Mouse (Mus musculus): ENCODE measurements around the gene Med13l.
"Not testable (repeated sequence)": the region's sequence is repeated elsewhere in the genome, so short reads cannot be mapped to it uniquely, and the experiment has no call there.

The Med13l gene

DNA sequence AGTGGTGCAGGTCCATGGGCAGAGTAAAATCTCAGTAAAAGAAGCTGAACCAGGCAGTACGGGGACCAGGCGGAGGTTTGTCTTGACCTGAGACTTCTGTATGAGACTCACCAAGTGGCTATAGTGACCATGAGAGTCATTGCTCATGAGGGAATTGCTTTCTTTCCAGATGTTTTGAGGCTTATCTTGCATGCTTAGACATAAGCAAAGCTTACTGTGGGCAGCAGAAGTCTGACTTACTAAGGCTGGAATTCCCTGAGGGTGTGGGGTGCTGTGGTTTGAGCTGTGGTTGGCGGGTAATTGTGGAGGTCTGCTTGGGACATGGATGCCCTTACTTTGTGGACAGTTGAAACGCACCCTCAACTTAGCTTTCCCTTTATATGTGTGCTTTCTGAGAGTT lies 67.7 kb downstream of the Med13l start:
- no peak for DNase-seq (ENCODE audit: low read depth, low spot score)

DNA sequence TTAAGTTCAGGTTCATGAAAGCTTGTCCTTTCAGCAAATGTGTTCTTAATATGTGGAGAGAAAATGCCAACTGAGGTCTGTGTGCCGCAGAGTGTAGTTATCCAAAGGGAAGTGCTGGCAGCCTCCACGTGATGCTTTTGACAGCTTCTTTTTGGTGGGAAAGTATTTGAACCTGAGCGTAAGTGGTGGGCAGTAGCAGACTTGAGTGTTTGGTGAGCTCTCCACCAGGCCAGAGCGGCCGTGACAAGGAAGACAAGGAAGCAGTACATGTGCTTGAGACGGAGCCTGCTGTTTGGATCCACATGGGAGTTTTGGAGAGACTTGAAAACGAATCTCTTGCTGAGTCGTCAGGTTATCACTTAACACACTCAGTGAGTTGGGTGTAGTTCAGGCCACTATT lies 71.9 kb downstream of the Med13l start:
- no peak for DNase-seq (ENCODE audit: low read depth, low spot score)

DNA sequence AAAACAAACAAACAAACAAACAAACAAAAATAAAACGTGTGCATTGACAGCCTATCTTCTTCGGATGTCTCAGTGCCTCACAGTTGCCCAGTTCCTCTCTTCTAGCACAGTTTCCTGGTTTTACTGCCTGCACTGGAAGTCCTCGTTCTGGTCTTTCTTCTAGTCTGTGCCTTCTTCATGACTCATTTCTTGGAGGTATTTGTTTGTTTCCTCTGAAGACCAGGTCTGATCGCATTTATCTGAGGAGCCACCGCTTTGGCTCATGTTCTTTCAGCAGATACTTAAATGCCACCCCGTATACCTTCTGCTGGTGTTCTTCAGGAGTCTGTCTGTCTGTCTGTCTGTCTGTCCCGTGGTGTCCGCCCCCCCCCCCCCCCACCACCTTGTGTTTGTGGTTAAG lies 72.6 kb downstream of the Med13l start:
- DNase-seq (ENCODE audit: low read depth, low spot score): no peak

DNA sequence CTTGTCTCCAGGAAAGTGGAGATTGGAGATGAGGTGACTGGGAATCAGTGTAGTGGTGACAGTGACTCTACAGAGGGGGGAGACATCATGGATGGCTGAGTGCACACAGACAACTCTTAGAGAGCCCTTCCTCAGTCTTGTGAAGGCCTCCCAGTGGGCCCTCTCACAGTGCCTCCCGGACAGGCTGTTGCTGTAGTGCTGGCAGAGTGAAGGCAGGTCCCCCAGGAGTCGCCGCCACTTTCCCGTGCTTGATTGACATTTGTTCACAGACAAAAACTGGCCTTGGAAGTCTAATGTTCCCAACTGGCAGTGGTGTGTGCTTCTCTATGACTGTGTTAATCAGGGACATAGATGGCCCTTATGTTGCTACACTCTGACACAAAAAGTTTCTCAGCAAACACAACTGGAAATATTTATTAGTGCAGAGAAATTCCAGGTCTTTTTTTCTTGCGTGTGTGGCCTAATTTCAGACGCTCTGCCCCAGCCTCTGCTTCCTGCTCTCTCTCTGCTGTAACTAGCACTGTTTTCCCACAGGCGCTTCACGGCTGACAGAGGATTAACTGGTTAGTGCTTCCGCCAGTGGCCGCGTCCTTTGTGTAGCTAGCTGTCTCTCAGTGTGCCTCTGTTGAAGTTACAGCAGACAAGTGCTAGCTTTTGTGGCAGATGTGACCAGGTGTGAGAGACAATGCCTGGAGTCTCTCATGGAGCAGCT lies 75.2 kb downstream of the Med13l start:
- no peak for DNase-seq (ENCODE audit: low read depth, low spot score)

DNA sequence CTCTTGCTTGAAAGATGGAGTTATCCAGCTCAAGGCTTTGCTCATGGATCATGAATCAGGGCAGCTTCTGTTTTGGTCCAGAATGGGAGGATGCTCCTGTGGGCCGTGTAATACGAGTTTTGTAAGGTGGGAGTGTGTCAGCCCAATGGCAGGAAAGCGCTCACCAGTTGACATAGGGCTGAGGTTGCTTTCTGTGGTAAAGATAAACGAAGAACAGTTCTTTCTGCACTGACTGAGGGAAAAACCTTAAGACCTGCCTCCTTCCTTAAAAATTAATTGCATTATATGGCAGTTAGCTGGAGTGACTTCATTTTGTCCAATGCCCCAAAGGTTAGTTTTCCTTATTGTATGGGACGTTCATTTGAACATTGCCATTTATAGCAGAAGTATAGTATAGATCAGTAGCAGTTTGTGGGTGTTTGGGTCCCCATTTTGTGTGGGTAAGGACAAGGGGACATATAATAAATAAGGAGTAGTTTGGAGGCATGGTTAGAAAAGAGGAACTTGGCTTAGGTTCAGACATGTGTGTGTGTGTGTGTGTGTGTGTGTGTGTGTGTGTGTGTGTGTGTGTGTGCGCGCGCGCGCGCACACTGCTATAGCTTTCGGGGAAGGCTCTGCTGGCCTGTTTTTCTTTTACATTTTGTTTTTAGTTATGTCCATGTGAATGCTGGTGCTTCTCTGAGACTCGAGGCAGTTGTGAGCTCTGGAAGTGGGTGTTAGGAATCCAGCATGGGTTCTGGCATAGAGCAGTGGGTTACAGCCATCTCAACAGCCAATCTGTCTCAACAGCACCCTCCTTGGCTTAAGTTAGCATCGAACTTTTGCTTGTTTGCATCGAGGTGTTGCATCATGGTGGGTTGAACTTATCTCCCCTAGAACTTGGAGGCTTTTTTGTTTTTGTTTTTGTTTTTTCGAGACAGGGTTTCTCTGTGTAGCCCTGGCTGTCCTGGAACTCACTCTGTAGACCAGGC lies 76.2 kb downstream of the Med13l start:
- DNase-seq (ENCODE audit: low read depth, low spot score): no peak

DNA sequence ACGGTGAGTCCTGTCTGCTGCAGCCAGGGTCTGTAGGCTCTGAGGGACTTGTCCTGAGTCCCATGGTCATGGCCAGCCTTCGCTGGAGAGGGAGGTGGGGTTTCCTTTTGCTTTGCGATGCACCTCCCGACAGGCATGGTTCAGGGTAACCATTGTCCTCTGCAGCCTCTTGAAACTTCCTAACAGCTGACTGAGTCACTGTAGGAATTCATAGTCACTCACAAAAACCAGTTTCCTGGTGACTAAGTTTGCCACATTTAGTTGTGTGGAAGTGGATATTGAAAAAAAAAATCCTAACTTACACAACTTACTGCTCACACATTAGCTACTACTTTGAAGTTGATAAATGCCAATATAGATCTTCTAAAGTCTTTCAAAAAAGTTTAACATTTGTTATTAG lies 77.5 kb downstream of the Med13l start:
- DNase-seq (ENCODE audit: low read depth, low spot score): no peak

DNA sequence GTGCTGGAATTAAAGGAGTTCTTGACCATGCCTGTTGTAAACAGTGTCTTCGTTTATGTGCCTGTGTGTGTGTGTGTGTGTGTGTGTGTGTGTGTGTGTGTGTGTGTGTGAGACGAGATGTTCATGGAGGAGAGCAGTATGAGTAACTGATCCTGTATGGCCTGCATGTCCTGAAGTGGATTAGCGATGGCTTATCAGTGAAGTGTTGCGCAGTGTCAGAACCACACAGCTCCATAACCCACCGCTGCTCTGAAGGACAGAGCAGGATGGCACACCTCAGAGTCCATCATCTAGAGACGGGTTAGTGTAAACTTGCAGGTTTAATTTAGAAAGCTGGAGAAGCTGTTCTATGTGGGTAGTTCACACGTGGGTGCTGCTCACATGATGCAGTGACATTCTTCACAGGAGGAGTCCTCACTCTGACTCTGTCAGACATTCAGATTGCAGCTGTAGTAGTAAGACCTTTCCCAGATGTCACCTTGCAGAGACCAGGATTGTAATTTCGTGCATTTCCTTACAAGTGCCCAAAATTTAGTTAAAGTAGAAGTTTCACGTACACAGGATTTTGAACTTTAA lies 78.1 kb downstream of the Med13l start:
- no peak for DNase-seq (ENCODE audit: low read depth, low spot score)

DNA sequence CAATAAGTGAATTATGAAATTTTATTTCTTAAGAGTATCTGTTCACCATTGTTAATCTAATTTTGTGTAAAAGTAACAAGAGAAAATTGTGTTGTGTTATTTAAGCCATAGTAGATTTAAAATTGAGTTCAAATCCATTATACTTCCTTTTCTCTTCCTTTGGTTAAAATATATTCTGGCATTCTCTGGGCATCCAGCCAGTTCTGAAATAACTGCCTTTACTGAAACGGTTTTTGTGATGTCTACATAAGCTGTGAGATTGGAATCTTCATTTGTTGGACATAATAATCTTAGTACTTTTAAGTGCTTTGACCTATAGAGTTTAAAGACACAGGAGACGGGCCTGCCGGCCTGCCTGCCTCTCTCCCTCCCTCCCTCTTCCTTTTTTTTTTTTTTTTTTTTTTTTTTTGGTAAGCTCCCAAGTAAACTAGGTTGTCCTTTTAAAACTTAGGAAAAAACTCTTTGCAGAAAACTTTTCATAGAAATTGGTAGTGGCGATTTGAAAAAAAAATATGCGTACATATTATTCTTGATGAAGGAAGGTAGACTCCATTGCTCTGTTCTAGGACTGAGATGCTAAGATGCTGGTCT lies 78.7 kb downstream of the Med13l start:
- no peak for DNase-seq (ENCODE audit: low read depth, low spot score)

DNA sequence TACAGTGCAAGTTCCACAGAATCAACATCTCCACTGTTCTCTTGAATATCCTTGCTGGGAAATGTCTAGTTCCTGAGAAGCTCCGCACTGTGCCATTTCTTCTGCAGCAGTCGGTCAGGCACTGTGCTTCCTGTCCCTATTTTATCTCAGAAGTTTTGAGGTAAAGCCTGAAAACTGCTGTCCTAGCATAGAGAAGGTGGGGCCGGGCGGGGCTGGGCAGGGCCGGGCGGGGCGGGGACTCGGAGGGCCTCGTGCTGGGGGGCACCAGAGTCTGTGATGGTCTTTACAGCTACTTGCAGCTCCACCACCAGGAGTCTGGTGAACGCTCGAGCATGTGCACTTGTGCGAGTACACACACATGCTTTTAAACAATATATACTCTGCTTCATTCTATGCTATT lies 83.6 kb downstream of the Med13l start:
- no peak for DNase-seq (ENCODE audit: low read depth, low spot score)

DNA sequence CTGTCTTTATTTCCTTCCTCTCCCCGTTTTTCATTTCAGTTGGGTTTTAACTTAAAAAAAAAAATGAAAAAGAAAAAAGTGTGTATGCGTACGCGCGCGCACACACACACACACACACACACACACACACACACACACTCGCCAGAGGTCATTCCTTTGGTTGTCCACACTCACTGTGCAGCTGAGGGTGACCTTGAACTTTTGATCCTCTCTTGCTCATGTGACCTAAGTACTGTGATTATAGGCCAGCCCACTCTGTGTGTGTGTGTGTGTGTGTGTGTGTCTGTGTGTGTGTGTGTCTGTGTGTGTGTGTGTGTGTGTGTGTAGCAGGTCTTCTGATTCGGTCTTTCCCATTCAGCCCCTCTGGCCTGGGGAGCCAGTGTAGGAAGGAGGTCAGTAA lies 84.0 kb downstream of the Med13l start:
- no peak for DNase-seq (ENCODE audit: low read depth, low spot score)

DNA sequence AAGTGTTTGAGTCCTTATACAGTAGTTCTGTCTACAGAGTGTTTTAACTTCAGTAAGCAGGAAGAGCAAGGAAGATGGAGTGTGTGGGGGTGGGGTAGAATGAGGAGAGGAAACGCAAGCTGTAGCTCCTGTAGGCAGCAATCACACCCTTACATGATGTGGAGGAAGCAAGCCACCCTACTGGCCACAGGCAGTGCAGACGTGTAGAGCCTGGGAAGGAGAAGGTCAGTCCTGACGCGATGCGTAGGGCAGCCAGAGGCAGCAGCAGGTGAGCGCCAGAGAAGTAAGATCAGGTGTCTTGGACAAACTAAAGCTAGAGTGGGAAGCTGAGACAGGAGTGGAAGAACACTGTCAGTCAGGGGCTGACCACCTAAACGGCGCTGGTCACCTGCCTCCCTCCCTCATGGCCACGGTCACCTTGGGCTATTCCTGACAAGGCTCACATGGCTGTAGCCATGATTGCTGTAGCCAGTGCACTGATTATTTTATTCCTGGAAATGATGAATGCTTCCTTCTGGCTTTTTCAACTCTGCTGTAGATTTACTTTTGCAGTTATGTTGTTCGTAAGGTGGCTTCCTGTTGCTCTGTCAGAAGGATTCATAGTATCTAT lies 84.8 kb downstream of the Med13l start:
- DNase-seq (ENCODE audit: low read depth, low spot score): no peak

DNA sequence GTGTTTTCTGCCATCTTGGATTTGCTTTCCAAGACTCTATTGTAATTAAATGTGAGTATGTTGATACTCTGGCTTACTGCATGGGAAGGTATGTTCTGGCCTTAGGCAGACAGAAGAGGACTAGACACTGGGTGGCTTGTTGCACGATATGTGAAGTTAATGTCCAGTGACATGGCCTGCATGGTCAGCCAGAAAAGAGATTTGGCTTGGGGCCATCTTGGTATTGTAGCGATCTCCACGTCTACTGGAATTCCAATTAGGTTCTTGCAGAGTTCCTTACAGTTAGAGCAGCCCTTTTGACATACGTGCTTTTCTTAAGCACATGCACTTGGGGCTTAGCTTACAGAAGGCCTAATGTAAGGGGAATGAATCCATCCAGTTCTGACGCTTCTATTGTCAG lies 86.4 kb downstream of the Med13l start:
- no peak for DNase-seq (ENCODE audit: low read depth, low spot score)

DNA sequence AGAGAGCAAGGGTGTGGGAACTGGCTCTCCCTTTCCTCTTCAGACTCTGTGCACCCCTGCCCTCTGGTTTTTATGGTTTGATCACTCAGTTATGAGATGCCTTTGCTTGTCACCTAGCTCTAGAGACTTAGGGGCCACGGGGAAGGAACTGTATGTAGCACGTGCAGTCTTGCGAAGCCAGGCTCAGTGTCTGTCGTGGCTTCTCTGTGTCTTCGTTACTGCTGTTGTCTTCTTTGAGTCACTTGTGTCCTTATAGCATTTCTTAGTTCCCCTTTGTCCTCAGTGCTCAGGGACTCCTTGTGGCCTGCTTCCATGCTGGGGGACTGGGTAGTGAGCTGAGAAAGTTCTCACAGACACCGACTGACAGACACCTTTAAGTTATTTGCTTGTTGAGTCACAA lies 86.9 kb downstream of the Med13l start:
- DNase-seq (ENCODE audit: low read depth, low spot score): no peak

DNA sequence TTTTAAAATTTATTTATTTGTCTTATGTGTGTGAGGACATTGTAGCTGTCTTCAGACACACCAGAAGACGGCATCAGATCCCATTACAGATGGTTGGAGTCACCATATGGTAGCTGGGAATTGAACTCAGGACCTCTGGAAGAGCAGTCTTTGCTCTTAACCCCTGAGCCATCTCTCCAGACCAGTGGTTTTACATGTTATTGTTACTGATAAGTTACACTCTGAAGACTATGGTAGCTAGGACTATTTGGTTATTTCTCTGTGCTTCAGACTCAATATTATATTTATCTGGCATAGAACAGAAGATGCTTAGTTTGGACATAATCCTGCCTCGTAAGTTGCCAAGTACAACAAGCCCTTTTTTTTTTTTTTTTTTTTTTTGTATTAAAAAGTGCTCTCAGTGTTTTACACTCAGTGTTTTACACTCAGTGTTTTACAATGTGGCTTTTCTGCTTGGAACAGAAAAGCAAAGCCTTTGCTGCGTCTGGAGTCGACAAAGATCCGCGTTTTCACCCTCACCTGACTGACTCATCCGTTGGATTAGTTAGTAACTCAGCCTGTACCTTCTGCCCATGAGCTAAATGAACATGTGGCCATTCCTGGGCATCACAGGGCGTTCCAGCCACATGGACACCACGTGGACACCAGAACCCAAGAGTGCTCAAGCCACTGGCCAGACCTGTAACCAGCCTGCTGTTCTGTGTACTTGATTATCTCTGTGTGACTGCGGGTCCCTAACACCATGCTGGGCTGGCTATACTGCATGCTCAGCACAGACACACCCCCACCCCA lies 88.9 kb downstream of the Med13l start:
- DNase-seq (ENCODE audit: low read depth, low spot score): no peak

DNA sequence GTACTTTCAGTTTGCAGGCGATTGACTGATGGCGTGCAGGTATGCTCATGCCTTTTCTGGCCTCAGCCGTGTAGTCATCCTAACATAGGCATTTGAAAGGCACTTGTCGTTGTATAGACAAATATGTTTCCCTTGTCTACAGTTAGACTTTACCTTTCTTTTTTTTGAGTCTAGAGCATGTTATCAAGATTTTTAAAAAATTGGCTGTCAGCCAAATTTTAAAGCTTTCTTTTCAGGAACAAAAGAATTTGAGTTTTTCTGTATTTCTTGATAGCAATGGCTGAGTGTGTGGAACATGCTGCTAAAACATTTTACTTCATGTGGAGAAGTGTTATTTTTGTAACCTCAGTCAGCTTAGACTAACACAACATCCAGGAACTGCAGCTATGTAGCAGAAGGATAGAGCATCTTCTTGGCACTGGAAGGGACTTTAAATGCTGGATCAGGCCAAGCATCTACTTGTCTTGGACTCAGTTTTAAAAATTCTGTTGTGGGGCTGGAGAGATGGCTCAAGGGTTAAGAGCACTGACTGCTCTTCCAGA lies 89.6 kb downstream of the Med13l start:
- DNase-seq (ENCODE audit: low read depth, low spot score): no peak

DNA sequence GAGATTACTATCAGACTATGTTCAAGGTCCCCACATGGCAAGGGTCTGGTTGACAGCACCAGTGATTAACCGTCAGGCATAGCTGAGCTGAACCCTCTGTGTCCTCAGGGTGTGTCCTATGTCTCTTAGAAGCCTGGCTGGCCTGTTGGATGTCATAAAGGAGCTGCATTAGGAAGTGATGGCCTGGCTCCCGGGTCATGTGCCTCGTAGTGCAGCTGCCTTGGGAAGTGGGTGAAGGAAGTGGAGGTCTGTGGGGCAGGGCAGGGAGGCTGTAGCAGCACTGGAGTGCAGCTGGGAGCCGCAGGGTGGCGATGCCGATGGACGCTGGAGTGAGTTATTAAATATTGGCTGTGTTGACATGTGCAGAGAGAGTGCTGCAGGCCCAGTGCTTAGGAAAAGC lies 90.3 kb downstream of the Med13l start:
- no peak for DNase-seq (ENCODE audit: low read depth, low spot score)

DNA sequence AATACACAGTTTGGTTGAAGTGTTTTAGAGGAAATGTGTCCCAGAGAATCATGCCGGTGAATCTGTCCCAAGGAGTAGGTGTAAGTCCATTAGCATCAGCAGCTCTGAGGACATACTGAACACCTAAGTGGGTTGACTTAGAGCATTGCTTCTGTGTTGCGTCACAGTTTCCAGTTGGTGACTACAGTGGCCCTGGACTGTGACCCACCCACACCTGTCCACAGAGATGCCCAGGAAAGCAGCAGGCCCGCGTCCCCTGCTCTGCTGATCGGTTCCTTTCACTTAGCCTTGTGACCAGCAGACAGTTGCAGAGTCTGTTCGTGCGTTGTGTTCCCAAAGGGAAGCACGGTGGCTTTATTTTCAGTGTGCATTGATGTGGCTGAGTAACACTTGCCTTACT lies 92.1 kb downstream of the Med13l start:
- no peak for DNase-seq (ENCODE audit: low read depth, low spot score)

DNA sequence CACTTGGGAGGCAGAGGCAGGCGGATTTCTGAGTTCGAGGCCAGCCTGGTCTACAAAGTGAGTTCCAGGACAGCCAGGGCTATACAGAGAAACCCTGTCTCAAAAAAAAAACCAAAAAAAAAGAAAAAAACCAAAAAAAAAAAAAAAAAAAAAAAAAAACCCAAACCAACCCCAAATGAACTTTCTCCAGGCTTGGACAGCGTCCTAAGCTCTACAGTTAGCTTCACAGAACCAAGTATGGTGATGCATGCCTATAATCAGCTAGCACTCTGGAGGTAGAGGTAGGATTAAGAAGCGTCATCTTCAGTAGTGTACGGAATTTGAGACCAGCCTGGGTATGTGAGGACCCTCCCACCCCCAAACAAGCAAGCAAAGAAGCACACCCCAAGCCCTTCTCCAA lies 92.6 kb downstream of the Med13l start:
- DNase-seq (ENCODE audit: low read depth, low spot score): not testable (repeated sequence)

DNA sequence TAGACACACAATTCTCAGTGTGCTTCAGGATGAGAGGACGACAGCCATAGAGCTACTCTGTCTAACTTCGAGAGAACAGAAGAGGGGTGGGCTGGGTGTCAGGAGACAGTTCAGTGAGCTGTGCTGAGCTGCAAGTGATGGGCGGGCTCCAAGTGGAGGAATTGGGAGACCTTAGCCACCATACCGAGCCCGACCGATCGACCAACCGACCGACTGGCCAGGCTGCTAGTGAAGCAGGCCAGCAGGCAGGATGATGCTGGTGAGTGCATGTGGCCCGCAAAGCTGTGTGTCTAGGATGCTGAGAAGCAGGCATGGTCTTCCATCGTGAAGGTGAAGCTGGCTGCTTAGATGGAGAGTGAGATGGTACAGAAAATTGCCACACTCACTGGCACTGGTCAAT lies 94.1 kb downstream of the Med13l start:
- DNase-seq (ENCODE audit: low read depth, low spot score): no peak

DNA sequence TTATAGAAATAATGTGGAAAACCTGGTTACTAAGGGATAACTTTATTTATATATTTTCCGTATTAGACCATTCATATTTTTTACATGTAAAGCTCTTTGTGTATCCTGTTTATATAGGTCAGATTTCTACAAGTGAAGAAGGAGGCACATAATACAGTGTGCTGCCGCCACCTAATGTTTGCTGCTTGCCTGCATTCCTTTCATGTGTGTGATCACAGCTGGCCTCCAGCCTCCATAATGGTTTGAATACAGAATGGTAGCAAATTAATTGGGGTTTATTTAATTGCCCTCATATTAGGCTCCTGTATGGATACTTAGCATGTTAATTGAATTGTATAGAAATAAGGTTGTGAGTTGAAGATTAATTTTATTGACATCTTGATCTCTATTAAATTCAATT lies 94.5 kb downstream of the Med13l start:
- DNase-seq (ENCODE audit: low read depth, low spot score): no peak

DNA sequence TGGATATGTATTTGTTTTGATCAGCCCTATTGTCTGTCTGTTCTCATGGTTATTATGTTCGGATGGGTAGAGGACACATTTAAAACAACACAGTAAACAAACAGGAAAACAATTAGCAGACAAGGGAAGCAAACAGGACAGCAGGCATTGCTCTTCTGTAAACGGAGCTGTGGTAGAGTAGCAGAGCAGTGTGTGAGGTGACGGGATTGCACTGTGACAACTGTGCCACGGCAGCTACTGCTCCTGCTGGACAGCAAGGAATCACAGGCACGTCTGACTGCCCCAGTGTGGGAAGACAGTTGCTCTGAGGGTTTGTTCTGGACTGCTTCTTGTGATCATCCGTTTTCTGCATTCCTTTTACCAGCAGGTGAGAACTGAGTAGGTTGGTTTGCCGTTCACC lies 94.9 kb downstream of the Med13l start:
- no peak for DNase-seq (ENCODE audit: low read depth, low spot score)

Measured in WW6 (cell line).